Mouse (Mus musculus) T-cell, adult 2 months (primary cell): Measurements from ENCODE around the gene Stat4.

Source experiments
- DNase-seq: peaks from one replicate; pipeline ENCODE4 v3.0.0; 2022; ENCODE audit warnings: low spot score

The Stat4 gene

DNA sequence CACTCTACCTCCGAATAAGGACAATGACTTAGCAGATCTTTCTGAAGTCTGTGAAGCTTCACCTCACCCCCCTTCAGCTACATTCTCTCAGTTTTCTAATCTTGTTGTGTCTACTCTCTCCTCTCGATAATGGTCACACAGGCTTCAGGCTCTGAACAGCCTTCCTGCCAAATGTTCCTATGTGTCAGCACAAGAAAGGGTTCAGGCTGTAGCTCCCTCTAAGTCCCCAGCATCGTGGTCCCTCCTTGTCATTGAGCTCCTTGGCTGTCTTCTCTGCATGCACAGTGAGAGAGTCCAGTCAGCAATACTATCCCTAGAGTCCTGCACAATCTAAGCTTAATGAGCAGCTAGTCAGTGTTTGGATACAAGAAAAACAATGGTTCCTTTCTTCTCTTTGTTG is 124.3 kb downstream of the Stat4 start:
- no peak for DNase-seq

DNA sequence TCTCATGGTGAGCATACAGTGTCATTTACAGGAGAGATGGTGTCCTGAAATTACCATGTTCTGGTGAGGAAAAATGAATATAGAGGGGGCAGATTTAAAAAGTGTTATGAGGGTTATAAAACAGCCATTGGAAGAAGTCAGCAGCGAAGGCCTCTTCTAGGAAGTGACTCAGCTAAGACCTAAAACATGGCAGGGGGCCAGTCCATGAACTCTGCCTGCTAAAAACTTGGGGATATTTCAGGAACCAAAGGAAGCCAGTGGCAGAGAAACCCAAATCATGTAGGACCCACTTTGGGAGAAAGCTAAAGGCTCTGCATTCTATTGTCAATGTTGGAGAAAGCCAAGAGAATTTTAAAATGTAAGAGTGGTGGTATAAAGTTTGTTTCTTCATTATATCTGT is 125.4 kb downstream of the Stat4 start:
- no peak for DNase-seq

DNA sequence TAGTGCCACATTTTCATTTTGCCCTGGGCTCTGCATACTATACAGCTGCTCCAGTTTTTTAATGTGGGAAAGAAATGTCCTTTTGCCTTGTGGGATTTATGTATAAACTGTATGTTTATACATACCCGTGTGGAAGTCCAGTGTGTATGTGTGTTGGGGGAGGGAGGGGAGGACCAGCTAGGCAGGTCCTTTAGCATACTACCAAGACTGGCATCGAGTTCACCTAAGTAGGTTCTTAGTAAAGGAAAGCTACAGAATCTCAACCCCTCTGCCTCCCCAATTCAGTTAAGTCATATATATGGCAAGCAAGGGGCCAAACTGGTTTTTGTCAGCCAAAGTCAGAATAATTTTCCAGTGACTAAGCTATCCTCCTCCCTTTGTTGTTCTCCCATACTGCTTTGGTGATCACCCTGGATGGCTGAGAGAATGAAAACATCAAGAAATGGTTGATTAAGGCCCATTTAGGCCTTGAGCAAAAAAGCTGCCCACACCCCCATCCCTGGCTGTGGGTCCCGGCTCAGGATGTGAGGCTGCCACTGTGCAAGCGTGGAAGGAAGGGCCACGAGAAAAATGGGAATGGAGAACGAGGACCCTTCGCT is 126.2 kb downstream of the Stat4 start:
- DNase-seq: no peak

DNA sequence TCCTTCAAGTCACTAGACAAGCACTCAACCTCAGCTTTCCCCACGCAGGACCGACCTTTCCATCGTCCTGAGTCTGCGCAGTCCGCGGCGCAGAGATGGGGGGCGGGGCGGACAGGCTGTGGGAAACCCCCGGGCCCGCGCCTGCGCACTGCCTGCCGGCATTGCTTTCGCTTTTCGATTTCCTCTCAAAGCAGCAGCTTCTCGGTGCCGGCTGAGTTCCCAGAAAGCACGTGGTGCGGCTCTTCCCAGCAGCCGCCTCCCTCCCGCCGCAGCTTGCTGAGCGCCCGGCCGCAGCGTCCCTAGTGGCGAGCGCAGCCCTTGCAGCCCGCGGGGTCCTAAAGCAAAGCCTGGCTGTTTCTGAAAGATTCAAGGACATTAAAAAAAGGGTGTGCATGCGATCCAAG is 126.7 kb downstream of the Stat4 start:
- peak; percentile 99 for DNase-seq

DNA sequence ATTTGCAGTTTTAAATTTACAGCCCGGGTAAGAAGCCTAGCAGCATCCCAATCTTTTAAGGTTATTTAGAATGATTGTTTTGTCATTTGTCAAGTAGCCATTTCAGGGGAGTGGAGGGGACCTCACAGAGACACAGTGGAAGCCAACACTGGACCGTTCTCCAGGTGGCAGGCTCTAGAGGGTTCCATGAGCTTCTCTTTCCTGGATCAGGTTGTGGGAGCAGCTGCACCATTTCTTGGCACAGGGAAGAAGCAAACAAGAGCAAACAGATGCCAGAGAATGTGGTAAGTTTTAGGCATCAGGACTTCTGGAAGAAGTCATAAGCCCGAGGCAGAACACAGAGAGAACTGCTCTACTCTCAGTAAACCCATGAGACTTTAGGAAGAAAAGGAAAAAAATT is 129.5 kb downstream of the Stat4 start:
- DNase-seq: no peak

DNA sequence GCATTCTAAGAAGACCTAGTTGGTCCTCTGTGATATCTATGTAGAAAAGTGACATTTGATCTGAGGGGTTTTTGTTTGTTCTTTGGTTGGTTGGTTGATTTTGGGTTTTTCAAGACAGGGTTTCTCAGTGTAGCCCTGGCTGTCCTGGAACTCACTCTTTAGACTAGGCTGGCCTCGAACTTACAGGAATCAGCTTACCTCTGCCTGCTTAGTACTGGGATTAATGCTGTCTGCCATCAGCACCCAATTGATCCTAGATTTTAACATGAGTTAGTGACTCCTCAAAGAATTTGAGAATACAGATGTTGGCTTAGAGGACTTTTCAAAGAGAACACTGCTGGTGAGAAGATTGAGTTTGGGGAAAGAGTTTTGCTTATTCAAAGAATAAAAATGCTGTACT is 130.8 kb downstream of the Stat4 start:
- no peak for DNase-seq

DNA sequence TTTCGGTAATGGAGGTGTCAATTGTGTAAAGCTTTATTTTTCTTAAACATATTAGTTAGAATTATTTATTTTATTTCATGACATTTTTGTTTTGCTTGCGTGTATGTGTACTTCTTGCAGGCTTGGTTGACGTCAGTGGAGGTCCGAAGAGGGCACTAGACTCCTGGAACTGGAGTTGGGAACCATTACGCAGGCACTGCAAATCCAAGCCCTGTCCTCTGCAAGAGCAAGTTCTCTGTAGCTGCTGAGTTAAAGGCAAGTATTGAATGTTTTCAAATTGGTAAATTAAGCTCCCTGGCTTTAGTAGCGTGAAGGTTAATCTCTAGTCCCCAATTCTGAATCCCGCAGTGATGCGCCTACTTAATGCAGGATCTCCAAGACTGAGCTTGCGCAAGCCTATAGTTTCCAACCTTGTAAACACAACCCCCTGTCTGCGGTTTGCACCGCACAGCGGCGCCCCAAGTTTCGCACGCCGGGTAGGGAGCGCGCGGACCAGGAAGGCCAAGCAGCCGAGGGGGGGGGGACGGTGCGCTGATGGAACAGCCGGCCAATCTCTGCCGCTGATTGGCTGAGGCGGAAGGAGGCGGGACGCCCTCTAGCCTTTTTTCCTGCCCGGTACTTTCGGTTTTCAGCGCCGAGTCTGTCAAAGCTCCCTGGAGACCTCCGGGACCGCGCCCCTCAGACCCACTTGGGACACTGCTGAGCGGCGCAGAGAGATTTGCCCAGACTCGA is 132.1 kb downstream of the Stat4 start, which contains the start of gene Stat1:
Gene Stat1 (plus strand): TSS at position 581 of the 732 bp plus-strand sequence.
- peak; percentile 89 for DNase-seq

DNA sequence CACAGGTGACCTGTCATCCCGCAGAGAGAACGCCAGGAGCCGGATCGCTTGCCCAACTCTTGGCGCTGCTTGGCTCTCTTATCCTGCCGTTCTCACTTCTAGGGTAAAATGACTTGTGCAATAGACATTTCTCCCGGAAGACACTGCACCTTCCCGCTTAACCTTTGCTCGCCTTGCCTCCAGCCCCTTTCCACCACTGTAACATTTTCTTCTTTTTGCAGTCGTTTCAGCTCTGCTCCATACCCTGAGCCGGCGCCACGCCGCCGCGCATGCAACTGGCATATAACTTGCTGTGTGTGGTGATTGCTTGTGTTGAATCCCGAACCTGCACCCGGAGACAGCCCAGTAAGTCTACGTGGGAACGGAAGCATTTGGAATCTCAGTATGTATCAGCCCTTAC is 132.7 kb downstream of the Stat4 start:
- DNase-seq: no peak

DNA sequence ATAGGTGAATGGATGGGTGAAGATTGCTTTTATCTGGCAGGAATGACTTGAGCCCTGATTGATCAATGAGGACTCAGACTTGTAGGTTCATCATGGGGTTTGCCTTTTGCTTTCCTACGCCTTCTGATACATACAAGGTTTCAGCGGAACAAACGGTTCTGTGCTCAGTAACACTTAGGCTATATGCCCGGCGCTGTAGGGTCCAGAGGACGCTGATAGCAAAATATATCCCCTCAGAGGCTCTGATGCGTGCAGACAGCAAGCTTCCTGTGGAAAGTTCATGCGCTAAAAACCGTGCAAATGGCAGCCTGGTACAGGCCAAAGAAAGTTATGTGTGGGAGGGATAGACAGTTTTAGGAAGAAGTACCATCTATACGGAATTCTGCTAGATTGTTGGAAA is 133.2 kb downstream of the Stat4 start:
- DNase-seq: no peak

DNA sequence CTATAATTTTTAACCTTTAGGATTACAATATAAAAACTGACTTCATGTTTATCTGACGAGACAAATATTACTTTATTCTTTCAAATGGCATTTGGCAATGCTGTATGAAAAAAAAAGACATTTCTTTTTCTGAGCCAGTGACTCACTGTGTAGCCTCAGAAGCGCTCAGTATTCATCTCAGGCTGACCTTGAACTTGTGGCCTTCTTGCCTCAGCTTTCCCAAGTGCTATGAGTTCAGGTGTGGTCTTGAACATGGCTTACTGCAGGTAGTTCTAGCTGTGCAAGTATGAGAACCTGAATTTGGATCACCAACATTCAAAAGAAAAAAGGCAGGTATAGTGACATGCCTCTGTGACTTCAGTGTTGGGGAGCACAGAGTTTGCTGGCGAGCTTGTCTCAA is 134.1 kb downstream of the Stat4 start:
- no peak for DNase-seq

DNA sequence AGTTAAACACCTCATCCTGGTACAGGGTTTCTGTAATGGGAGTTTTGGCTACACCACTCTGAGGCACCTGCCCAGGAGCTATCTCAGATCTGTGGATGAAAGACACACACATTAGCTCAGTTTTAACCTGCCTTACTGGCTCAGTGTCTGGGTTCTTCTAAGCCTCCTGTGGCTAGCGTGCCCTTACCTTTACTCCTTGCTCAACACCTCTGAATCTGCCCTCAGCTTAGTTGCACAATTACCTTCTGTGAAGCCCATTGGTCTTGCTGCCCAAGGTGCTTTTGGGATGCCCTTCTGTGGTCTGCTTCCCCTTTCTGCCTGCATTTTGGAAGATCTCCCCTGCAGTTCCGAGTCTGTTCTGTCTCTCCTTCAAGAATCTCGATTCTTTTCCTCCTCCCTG is 137.9 kb downstream of the Stat4 start:
- DNase-seq: no peak

DNA sequence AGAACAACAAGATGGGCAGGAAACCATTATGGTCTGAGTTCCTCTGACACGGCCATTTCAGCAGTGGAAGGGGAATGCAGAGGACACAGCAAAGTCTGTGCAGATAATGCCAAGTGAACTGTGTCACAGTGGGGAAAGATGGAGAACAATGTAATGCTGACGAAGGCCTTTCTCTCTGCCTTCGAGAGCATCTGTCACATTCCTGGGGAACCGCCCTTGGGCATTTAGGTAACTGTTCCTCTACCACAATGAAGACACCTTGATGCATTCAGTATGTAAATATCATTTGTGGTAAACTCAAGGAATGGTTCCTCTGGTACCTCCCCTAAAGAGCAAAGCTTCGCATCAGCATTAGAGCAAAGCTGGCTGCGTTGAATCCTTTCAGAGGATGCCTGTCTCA is 140.4 kb downstream of the Stat4 start:
- no peak for DNase-seq

DNA sequence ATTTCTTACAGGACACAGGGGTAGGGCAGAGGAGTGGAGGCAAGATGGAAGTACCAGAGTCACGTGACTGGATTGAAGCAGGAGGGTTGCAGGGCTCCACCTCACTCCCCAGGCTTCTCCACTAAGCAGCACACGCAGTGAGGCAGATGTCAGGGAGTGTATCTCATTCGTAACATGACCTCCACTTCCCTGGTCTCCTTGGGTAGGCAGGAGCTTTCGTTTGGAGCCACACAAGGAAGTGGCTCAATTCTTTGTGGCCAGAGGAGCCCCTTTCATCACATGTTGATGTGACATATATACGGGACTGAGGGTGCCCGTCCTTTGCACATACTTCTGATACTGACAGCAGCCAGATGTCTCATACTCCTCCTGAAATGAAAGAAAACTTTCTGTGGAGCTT is 142.8 kb downstream of the Stat4 start:
- DNase-seq: no peak

DNA sequence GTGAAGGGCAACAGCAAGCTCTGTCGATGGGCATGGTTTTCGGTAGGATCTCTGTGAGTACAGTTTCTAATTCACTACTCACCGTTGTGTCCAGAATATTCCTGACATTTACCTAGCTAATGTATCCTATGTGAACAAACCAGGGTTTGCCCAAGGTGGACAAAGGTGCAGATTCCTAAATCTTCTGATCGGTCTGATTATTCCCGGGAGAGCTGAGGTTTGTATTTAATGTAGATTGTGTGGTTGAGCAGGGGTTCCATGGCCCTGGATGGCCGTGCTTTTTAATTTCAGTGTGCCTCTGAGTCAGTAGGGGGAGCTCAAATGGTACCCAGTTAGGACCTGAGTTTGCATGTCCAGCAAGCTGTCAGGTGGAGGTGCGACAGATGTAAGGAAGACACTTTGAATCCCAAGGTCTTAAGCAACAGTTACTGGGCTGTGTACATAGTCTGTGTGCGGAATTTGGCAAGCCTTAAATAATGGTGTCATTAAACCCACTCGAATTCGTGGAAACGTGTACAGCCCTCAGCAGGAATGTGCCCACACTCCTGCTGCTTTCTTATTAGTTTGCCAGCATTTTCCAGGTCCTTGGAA is 144.9 kb downstream of the Stat4 start:
- DNase-seq: no peak

DNA sequence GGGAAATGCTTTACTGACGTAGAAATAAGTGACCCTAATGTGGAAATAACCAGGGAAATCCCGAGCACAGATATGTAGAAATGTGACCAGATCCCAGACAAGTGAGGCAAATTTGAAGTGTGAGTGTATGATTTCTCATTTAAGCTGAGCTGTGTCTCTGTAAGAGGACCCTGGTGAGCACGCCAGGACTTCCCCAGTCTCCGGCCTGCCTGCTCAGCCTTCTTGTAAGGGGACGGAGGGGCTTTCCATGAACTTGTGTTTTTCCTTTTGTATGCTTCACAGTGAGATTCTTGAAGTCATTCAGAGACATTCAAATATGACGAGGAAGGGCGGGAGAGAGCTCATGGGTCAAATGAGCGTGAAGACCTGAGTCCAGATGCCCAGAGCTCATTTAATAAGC is 146.3 kb downstream of the Stat4 start:
- DNase-seq: no peak

DNA sequence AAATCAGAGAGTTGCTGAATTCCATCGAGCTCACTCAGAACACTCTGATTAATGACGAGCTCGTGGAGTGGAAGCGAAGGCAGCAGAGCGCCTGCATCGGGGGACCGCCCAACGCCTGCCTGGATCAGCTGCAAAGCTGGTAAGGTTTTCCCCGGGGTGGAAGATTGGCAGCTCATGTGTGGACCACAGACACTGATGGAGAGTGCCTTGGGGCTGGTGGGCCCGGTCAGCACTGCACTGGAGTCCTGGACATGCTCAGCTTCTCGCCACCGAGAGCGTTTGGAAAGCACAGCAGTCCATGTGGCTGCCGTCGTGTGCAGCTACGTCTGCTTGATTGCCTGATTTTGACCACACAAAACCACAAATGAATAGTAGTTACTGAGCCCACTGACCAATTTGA is 150.3 kb downstream of the Stat4 start:
- DNase-seq: no peak

DNA sequence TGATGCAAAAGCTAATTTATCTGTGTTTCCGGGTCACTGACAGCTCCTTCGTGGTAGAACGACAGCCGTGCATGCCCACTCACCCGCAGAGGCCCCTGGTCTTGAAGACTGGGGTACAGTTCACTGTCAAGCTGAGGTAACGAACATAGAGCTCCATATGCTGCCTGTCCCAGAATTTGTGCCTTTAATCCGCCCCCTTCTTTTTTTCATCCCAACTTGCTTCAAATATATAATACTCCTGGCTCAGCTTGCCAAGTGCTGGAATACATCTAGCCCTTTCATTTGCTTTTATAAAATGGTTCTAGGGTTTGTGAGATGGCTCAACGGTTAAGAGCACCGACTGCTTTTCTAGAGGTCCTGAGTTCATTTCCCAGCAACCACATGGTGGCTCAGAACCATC is 153.6 kb downstream of the Stat4 start:
- DNase-seq: no peak

DNA sequence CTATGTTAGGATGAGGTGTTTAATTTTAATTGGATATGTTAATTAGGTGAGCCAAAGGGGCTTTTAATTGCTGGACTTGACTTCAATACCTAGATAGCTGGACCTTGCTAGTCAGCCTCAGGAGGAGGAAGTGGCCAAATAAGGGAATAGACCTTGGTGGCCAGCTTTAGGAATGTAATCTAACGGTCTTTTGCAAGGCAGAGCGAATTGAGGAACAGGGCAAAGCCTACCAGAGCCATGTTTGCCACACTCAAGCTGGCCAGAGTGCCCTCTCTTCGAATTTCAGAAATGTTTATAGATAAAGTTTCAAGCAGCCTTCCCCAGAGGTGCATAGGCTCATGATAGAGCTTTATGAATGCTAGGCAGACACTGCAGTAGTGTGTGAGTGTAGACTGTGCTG is 154.5 kb downstream of the Stat4 start:
- no peak for DNase-seq

DNA sequence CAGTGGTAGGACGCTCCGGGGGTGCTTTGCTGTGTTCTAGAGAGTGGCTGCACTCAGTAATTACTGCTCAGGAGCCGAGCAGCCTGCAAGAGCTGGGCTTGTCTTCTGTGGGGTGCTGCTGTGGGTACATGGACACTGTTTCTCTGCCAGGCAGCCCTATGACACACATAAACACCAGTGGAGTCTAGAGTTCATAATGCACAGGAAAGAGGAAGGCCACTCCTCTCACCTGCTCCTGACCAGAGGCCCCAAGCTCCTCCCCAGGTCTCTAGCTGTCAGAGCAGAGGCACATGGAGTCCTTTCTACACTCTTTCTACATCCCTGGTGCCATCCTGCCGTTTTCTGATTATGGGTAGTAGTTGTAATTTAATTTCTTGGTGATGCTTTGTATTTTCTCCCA is 155.2 kb downstream of the Stat4 start:
- DNase-seq: no peak

DNA sequence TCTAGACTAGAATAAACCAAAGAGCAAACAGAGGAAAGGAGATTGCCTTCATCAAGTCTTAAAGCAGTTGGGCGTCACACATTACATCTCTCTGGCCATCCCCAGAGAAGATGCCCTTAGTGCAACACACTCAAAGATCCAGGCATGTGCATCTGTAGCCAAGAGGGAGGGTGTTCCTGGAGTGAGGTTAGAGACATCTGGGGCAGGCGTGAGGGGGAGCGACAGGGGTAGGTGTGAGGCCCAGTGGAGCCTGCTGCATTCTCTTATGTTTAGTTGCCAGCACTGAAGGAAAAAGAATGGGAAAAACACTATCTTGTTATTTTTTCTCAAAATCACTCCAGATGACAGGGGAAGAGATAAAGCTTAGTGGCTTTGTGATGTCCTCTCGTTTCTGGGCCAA is 156.2 kb downstream of the Stat4 start:
- no peak for DNase-seq

DNA sequence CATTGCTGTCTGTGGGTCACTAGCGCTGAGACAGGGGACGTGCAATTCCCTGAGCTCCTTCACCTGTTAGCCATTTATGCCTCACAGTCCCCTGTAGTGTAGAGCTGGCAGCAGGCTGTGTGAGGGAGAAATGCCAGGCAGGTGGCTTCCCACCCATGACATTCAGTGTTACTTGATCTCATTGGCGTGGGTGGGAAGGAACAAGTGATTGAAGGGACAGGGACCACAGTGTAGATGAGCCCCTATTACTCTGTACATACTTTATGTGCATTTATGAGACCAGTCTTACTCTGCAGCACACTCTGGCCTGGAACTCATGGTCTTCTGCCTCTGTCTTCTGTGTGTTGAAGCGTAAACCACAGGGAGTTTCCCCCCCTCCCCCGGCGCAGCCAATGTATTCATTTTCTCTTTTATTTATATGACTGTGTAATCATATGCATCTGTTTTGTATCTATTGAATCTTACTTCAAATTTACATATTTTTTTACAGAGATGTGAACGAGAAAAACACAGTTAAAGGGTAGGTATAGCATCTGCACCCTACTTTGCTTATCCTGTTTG is 156.7 kb downstream of the Stat4 start:
- no peak for DNase-seq

DNA sequence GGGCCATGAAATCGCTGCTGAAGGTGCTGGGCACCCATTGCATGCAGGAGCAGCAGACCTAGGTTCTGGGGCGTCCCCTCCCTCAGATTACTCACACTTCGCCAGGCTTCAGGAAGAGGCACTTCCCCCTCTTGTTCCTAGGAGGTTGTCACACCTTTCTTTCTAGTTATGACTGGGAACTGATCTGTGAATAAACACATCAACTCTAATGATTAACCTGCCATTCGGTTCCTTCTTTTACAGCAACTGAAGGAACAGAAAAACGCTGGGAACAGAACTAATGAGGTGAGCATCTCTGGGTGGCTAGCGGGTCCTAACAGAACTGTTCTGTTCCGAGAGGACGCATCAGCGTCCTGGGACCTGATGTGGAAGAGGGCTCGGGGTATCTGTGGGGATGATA is 158.0 kb downstream of the Stat4 start:
- DNase-seq: no peak

DNA sequence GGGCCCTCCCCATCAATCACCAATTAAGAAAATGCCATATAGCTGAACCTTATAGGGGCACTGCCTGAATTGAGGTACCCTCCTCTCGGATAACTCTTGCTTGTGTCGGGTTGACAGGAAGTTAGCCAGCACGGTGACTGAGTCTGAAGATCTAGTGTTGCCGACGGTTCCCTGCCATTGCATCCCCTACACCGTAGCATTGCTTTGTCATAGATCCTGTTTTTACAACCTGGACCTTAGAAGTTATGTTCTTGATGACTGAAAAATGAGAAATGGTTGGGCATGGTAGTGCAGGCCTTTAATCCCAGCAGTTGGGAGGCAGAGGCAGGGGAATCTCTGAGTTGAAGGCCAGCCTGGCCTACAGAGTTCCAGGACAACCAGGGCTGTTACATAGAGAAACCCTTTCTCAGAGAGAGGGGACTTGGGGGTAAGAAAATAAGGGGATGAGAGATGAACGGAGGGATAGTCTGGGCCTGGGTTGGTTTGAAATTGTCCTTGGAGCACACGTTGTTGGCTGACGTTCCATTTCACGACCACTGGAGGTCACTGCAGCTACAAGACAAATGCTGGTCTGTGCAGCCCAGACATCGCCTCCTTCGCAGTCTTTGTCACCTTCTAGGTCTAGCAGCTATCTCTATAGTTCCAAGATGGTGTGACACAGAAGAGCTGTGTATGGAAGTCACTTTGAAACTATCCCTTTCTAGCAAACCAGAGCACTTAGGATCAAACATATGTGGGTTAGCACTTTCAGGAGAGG is 159.4 kb downstream of the Stat4 start:
- peak; percentile 38 for DNase-seq
